Comparison of ENCODE assay signal across 22 mouse cellular contexts in genomic region chr12:78057166-78057565, GRCm38 (mm10).
DNase-seq lines count a peak whose midpoint lies in the region; ATAC-seq and TF ChIP-seq lines count a peak whose summit lies in the region.
"Had no signal": no experiment of that assay in that cellular context is flagged by ENCODE, and none has a peak within 500 bp of the region (broad histone marks: within the 10 kb centered on the region; RNA-seq: fewer than 3 reads in every experiment).

No protein-coding gene starts in this region.

- 0 out of 2 replicates have a peak, but pooled peaks cover 2% of the 10 kb centered on the region for H3K27me3 ChIP-seq in hindbrain, embryonic 11.5 days (ENCODE audit: control insufficient read depth, insufficient read depth, low read length)
- no peaks in the 10 kb centered on the region for H3K27me3 ChIP-seq in hindbrain, postnatal 0 days (ENCODE audit: insufficient read depth, low read length)
- H3K27me3 ChIP-seq in midbrain, embryonic 11.5 days (ENCODE audit: control insufficient read depth, insufficient read depth, low read length): no peaks in the 10 kb centered on the region
- no peaks in the 10 kb centered on the region for H3K27me3 ChIP-seq in midbrain, embryonic 16.5 days (ENCODE audit: control insufficient read depth, insufficient read depth, low read depth, low read length)
- H3K27me3 ChIP-seq in neural tube, embryonic 14.5 days (ENCODE audit: control insufficient read depth, insufficient read depth, low read length): no peaks in the 10 kb centered on the region
- no peaks in the 10 kb centered on the region for H3K27me3 ChIP-seq in neural tube, embryonic 15.5 days (replicated peaks)

- H3K4me2 ChIP-seq in hindbrain, embryonic 11.5 days (replicated peaks; ENCODE audit: low read depth, low read length): no peak overlapping the region
- H3K4me2 ChIP-seq in hindbrain, postnatal 0 days (ENCODE audit: low read depth, low read length): no peak overlapping the region
- no peak overlapping the region for H3K4me2 ChIP-seq in midbrain, embryonic 11.5 days
- no peak overlapping the region for H3K4me2 ChIP-seq in midbrain, embryonic 16.5 days (ENCODE audit: low read length)
- H3K4me2 ChIP-seq in neural tube, embryonic 14.5 days (ENCODE audit: low read depth, low read length): no peak overlapping the region
- H3K4me2 ChIP-seq in neural tube, embryonic 15.5 days: no peak overlapping the region
- H3K4me2 ChIP-seq: embryonic facial prominence, embryonic 13.5 days; embryonic facial prominence, embryonic 15.5 days; forebrain, embryonic 12.5 days had no signal

- H3K36me3 ChIP-seq in hindbrain, embryonic 11.5 days (ENCODE audit: control insufficient read depth, insufficient read depth, low read length): no peaks in the 10 kb centered on the region
- no peaks in the 10 kb centered on the region for H3K36me3 ChIP-seq in hindbrain, postnatal 0 days (ENCODE audit: insufficient read depth, low read length)
- no peaks in the 10 kb centered on the region for H3K36me3 ChIP-seq in midbrain, embryonic 11.5 days (ENCODE audit: control insufficient read depth, insufficient read depth, low read length)
- H3K36me3 ChIP-seq in midbrain, embryonic 16.5 days (ENCODE audit: control insufficient read depth, insufficient read depth, low read length): no peaks in the 10 kb centered on the region
- H3K36me3 ChIP-seq in neural tube, embryonic 14.5 days (ENCODE audit: control insufficient read depth, insufficient read depth, low read length): no peaks in the 10 kb centered on the region
- no peaks in the 10 kb centered on the region for H3K36me3 ChIP-seq in neural tube, embryonic 15.5 days
- H3K36me3 ChIP-seq: embryonic facial prominence, embryonic 13.5 days; embryonic facial prominence, embryonic 15.5 days; forebrain, embryonic 10.5 days; forebrain, embryonic 12.5 days had no signal

- H3K9me3 ChIP-seq in hindbrain, embryonic 11.5 days (ENCODE audit: control insufficient read depth, low read length): no peaks in the 10 kb centered on the region
- H3K9me3 ChIP-seq in hindbrain, postnatal 0 days (ENCODE audit: low read length): no peaks in the 10 kb centered on the region
- H3K9me3 ChIP-seq in midbrain, embryonic 11.5 days (ENCODE audit: control insufficient read depth, low read length): no peaks in the 10 kb centered on the region
- no peaks in the 10 kb centered on the region for H3K9me3 ChIP-seq in midbrain, embryonic 16.5 days (replicated peaks; ENCODE audit: control insufficient read depth, low read length, poor library complexity, severe bottlenecking)
- H3K9me3 ChIP-seq in neural tube, embryonic 14.5 days (ENCODE audit: control insufficient read depth, low read length): no peaks in the 10 kb centered on the region
- no peaks in the 10 kb centered on the region for H3K9me3 ChIP-seq in neural tube, embryonic 15.5 days (replicated peaks)
- H3K9me3 ChIP-seq: embryonic facial prominence, embryonic 13.5 days; embryonic facial prominence, embryonic 15.5 days; forebrain, embryonic 10.5 days; forebrain, embryonic 12.5 days had no signal

- H3K27ac ChIP-seq in hindbrain, embryonic 11.5 days (ENCODE audit: low read depth, low read length): no peak overlapping the region
- H3K27ac ChIP-seq in hindbrain, postnatal 0 days: no peak overlapping the region
- no peak overlapping the region for H3K27ac ChIP-seq in midbrain, embryonic 11.5 days (ENCODE audit: low read depth, low read length)
- no peak overlapping the region for H3K27ac ChIP-seq in midbrain, embryonic 16.5 days (ENCODE audit: low read length)
- no peak overlapping the region for H3K27ac ChIP-seq in neural tube, embryonic 14.5 days (ENCODE audit: low read depth, low read length)
- no peak overlapping the region for H3K27ac ChIP-seq in neural tube, embryonic 15.5 days (replicated peaks)
- H3K27ac ChIP-seq: embryonic facial prominence, embryonic 13.5 days; embryonic facial prominence, embryonic 15.5 days; forebrain, embryonic 10.5 days; forebrain, embryonic 12.5 days had no signal

- ATAC-seq in hindbrain, embryonic 11.5 days (ENCODE audit: low FRiP score): peak; percentile 59; the same call in 1 of the 2 replicates
- ATAC-seq in hindbrain, postnatal 0 days: no peak
- ATAC-seq in midbrain, embryonic 11.5 days (ENCODE audit: low FRiP score): peak; percentile 70; the same call in 1 of the 2 replicates
- ATAC-seq in midbrain, embryonic 16.5 days: no peak
- ATAC-seq in neural tube, embryonic 14.5 days (ENCODE audit: low read depth): 0 out of 2 replicates have a peak, but pooled peaks have one; percentile 28
- no peak for ATAC-seq in neural tube, embryonic 15.5 days (ENCODE audit: low FRiP score)
- ATAC-seq: forebrain, embryonic 14.5 days; forebrain, embryonic 16.5 days had no signal

- H3K9ac ChIP-seq in hindbrain, embryonic 11.5 days (ENCODE audit: low read depth, low read length): no peak overlapping the region
- no peak overlapping the region for H3K9ac ChIP-seq in hindbrain, postnatal 0 days (replicated peaks; ENCODE audit: low read length)
- H3K9ac ChIP-seq in midbrain, embryonic 11.5 days (ENCODE audit: low read length): no peak overlapping the region
- no peak overlapping the region for H3K9ac ChIP-seq in midbrain, embryonic 16.5 days (ENCODE audit: low read depth, low read length)
- H3K9ac ChIP-seq in neural tube, embryonic 14.5 days (replicated peaks; ENCODE audit: low read depth, low read length): no peak overlapping the region
- no peak overlapping the region for H3K9ac ChIP-seq in neural tube, embryonic 15.5 days (replicated peaks)
- H3K9ac ChIP-seq: embryonic facial prominence, embryonic 13.5 days; embryonic facial prominence, embryonic 15.5 days; forebrain, embryonic 12.5 days had no signal

- no peak for DNase-seq in hindbrain, embryonic 11.5 days (ENCODE audit: low spot score)
- no peak for DNase-seq in hindbrain, postnatal 0 days (ENCODE audit: low spot score)
- DNase-seq in midbrain, embryonic 11.5 days (ENCODE audit: low spot score, missing footprints): peak; percentile 56
- DNase-seq: adrenal gland, adult 2 months; adrenal gland, postnatal 10 days; adrenal gland, postnatal 25 days; cerebellum, adult 11 months; cerebellum, adult 18-20 months; cerebellum, adult 8-10 months; cerebellum, adult 9-11 months; cerebellum, postnatal 14 days; cerebellum, postnatal 36 days had no signal

- H3K4me1 ChIP-seq in hindbrain, embryonic 11.5 days (replicated peaks; ENCODE audit: control insufficient read depth, insufficient read depth, low read length): no peaks in the 10 kb centered on the region
- H3K4me1 ChIP-seq in hindbrain, postnatal 0 days (ENCODE audit: insufficient read depth, low read length): 0 out of 2 replicates have a peak, but pooled peaks cover 3% of the 10 kb centered on the region
- H3K4me1 ChIP-seq in midbrain, embryonic 11.5 days (ENCODE audit: control insufficient read depth, insufficient read depth, low read length): no peaks in the 10 kb centered on the region
- peaks cover 6% of the 10 kb centered on the region for H3K4me1 ChIP-seq in midbrain, embryonic 16.5 days (ENCODE audit: control insufficient read depth, insufficient read depth, low read length)
- no peaks in the 10 kb centered on the region for H3K4me1 ChIP-seq in neural tube, embryonic 14.5 days (ENCODE audit: control insufficient read depth, insufficient read depth, low read length)
- no peaks in the 10 kb centered on the region for H3K4me1 ChIP-seq in neural tube, embryonic 15.5 days
- H3K4me1 ChIP-seq: embryonic facial prominence, embryonic 13.5 days; forebrain, embryonic 12.5 days had no signal

- 63% methylated on average over 3 of the region's 3 CpGs for WGBS in hindbrain, embryonic 11.5 days
- WGBS in hindbrain, postnatal 0 days: 67% methylated on average over 3 of the region's 3 CpGs
- WGBS in midbrain, embryonic 11.5 days: 80% methylated on average over 3 of the region's 3 CpGs
- 69% methylated on average over 3 of the region's 3 CpGs for WGBS in midbrain, embryonic 16.5 days
- WGBS in neural tube, embryonic 14.5 days: 63% methylated on average over 3 of the region's 3 CpGs
- WGBS in neural tube, embryonic 15.5 days: 53% methylated on average over 3 of the region's 3 CpGs

- TF ChIP-seq CTCF in hindbrain, postnatal 0 days (IDR thresholded peaks at IDR 0.05; ENCODE audit: low read depth): no peak

- no peak overlapping the region for H3K4me3 ChIP-seq in hindbrain, embryonic 11.5 days (ENCODE audit: low read depth, low read length)
- H3K4me3 ChIP-seq in hindbrain, postnatal 0 days (ENCODE audit: low read length): no peak overlapping the region
- no peak overlapping the region for H3K4me3 ChIP-seq in midbrain, embryonic 11.5 days (ENCODE audit: low read depth, low read length)
- H3K4me3 ChIP-seq in midbrain, embryonic 16.5 days (ENCODE audit: low read depth, low read length): no peak overlapping the region
- no peak overlapping the region for H3K4me3 ChIP-seq in neural tube, embryonic 14.5 days (ENCODE audit: low read depth, low read length)
- H3K4me3 ChIP-seq in neural tube, embryonic 15.5 days (replicated peaks): no peak overlapping the region
- H3K4me3 ChIP-seq: embryonic facial prominence, embryonic 13.5 days; embryonic facial prominence, embryonic 15.5 days; erythroblast, embryonic 14.5 days; forebrain, embryonic 10.5 days; forebrain, embryonic 12.5 days had no signal

Comparison
In these comparisons a context has a peak if more than half of its experiments do, and no peak if none do; other contexts are left out.
1. ATAC-seq: peak in hindbrain, embryonic 11.5 days (single experiment), midbrain, embryonic 11.5 days (single experiment) and neural tube, embryonic 14.5 days (single experiment); none in hindbrain, postnatal 0 days (single experiment), midbrain, embryonic 16.5 days (single experiment) and neural tube, embryonic 15.5 days (single experiment).